Mouse (Mus musculus): Measurements from ENCODE around the gene Armc10.

- TF ChIP-seq CTCF (IDR thresholded peaks at IDR 0.05; ENCODE audit: low read depth, low read length), result peak; percentile 42; the same call in 1 of the 2 replicates
- no peak for TF ChIP-seq POLR2A (IDR thresholded peaks at IDR 0.05; ENCODE audit: extremely low read depth, insufficient read depth, low read length)
Observed at GRCm38 (mm10) chr5:21640961-21641360, 4.7 kb upstream of the Armc10 start.

Measured in liver, adult 2 months (tissue).